In the genomic region with DNA sequence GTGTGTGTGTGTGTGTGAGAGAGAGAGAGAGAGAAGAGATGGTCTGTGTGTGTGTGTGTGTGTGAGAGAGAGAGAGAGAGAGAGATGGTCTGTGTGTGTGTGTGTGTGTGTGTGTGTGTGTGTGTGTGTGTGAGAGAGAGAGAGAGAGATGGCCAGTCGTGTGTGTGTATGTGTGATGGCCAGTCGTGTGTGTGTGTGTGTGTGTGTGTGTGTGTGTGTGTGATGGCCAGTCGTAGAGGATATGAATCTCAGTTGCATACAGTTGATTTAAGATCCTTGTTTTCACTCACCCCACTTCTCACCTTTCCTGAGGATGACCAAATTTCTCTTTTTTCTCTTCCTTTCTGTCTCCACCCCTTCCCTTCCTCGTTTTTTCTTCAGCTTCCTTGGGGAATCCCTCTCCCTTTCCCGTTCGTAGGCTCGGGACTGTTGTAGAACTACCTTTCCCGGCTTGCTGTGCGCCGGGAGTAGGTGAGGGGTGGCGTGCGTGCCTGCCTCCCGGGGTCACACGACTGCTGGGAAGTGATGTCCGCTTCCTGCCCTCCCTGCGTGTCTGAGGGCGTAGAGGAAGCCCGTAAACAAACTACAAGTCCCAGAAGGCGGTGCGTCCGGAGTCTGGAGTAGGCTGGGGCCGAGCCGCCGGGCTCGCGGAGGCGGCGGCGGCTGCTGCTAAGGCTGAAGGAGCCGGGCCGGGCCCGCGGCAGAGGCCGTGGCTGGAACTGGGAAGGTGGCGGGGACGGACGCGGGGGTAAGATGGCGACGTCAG, we compare ENCODE assay signal across 8 mouse cellular contexts. TPM values are rescaled to one million over a fixed set of nuclear protein-coding genes. Genes with fewer than 3 reads are reported as not detected.
A peak's percentile ranks its signal among the peaks of the same experiment; 100 is the strongest.
DNase-seq lines count a peak whose midpoint lies in the region; ATAC-seq and TF ChIP-seq lines count a peak whose summit lies in the region.

A gene (plus strand): TSS at position 511 of the 766 bp plus-strand sequence.

- TF ChIP-seq POLR2A in testis, adult 2 months (IDR thresholded peaks at IDR 0.05; ENCODE audit: control insufficient read depth, low read depth, low read length): peak; percentile 75

- peak within 1 kb of the TSS; percentile 98 for H3K4me3 ChIP-seq in E14TG2a.4 (replicated peaks; ENCODE audit: low read length)
- H3K4me3 ChIP-seq in forebrain, embryonic 12.5 days (replicated peaks): peak within 1 kb of the TSS; percentile 87
- peak within 1 kb of the TSS; percentile 82 for H3K4me3 ChIP-seq in heart, postnatal 0 days (ENCODE audit: low read depth, low read length)
- H3K4me3 ChIP-seq in liver, embryonic 16.5 days (ENCODE audit: low read depth, low read length): peak within 1 kb of the TSS; percentile 83
- H3K4me3 ChIP-seq in neural tube, embryonic 13.5 days: peak within 1 kb of the TSS; percentile 91
- H3K4me3 ChIP-seq in testis, adult 2 months (ENCODE audit: control insufficient read depth, low read depth, low read length): peak within 1 kb of the TSS; percentile 100

- peak; percentile 40; the same call in 1 of the 2 replicates for TF ChIP-seq EP300 in heart, postnatal 0 days (IDR thresholded peaks at IDR 0.05; ENCODE audit: low read depth)

- WGBS in forebrain, embryonic 12.5 days: 2% methylated on average over 38 of the region's 40 CpGs
- 1% methylated on average over 38 of the region's 40 CpGs for WGBS in heart, postnatal 0 days
- 2% methylated on average over 40 of the region's 40 CpGs for WGBS in liver, embryonic 16.5 days (ENCODE audit: insufficient replicate concordance)
- 1% methylated on average over 40 of the region's 40 CpGs for WGBS in neural tube, embryonic 13.5 days

- peaks cover 37% of the 10 kb centered on the region for H3K4me1 ChIP-seq in E14TG2a.4 (replicated peaks; ENCODE audit: low read depth, low read length)
- H3K4me1 ChIP-seq in forebrain, embryonic 12.5 days: peaks cover 24% of the 10 kb centered on the region
- H3K4me1 ChIP-seq in heart, postnatal 0 days (ENCODE audit: control insufficient read depth, insufficient read depth): peaks cover 9% of the 10 kb centered on the region
- peaks cover 12% of the 10 kb centered on the region for H3K4me1 ChIP-seq in liver, embryonic 16.5 days (ENCODE audit: control insufficient read depth, low read depth, low read length)
- peaks cover 36% of the 10 kb centered on the region for H3K4me1 ChIP-seq in neural tube, embryonic 13.5 days (replicated peaks)
- peaks cover 8% of the 10 kb centered on the region for H3K4me1 ChIP-seq in testis, adult 2 months (ENCODE audit: control insufficient read depth, insufficient read depth, low read length)

- no peaks in the 10 kb centered on the region for H3K27me3 ChIP-seq in E14TG2a.4 (ENCODE audit: insufficient read depth, low read length)
- no peaks in the 10 kb centered on the region for H3K27me3 ChIP-seq in forebrain, embryonic 12.5 days
- H3K27me3 ChIP-seq in heart, postnatal 0 days (ENCODE audit: control insufficient read depth, insufficient read depth, low read length): no peaks in the 10 kb centered on the region
- H3K27me3 ChIP-seq in liver, embryonic 16.5 days (ENCODE audit: control insufficient read depth, insufficient read depth, low read depth, low read length): no peaks in the 10 kb centered on the region
- no peaks in the 10 kb centered on the region for H3K27me3 ChIP-seq in neural tube, embryonic 13.5 days
- no peaks in the 10 kb centered on the region for H3K27me3 ChIP-seq in testis, adult 2 months (ENCODE audit: control insufficient read depth, insufficient read depth, low read length)

- no peaks in the 10 kb centered on the region for H3K9me3 ChIP-seq in E14TG2a.4 (ENCODE audit: low read length)
- no peaks in the 10 kb centered on the region for H3K9me3 ChIP-seq in forebrain, embryonic 12.5 days
- no peaks in the 10 kb centered on the region for H3K9me3 ChIP-seq in heart, postnatal 0 days (replicated peaks; ENCODE audit: control insufficient read depth, low read length)
- no peaks in the 10 kb centered on the region for H3K9me3 ChIP-seq in liver, embryonic 16.5 days (replicated peaks; ENCODE audit: control insufficient read depth, low read length)
- no peaks in the 10 kb centered on the region for H3K9me3 ChIP-seq in neural tube, embryonic 13.5 days

- H3K36me3 ChIP-seq in E14TG2a.4 (ENCODE audit: insufficient read depth, low read length): peaks cover 64% of the 10 kb centered on the region
- H3K36me3 ChIP-seq in forebrain, embryonic 12.5 days (replicated peaks): peaks cover 44% of the 10 kb centered on the region
- peaks cover 39% of the 10 kb centered on the region for H3K36me3 ChIP-seq in heart, postnatal 0 days (replicated peaks; ENCODE audit: control insufficient read depth, insufficient read depth, low read length)
- no peaks in the 10 kb centered on the region; the same call in 1 of the 2 replicates for H3K36me3 ChIP-seq in liver, embryonic 16.5 days (ENCODE audit: control insufficient read depth, insufficient read depth)
- peaks cover 32% of the 10 kb centered on the region for H3K36me3 ChIP-seq in neural tube, embryonic 13.5 days
- H3K36me3 ChIP-seq in testis, adult 2 months (ENCODE audit: control insufficient read depth, insufficient read depth, low read length): peaks cover 2% of the 10 kb centered on the region

- peak within 1 kb of the TSS; percentile 87 for H3K27ac ChIP-seq in forebrain, embryonic 12.5 days
- peak within 1 kb of the TSS; percentile 88 for H3K27ac ChIP-seq in heart, postnatal 0 days (ENCODE audit: low read depth)
- peak within 1 kb of the TSS; percentile 85 for H3K27ac ChIP-seq in liver, embryonic 16.5 days (ENCODE audit: low read length)
- H3K27ac ChIP-seq in neural tube, embryonic 13.5 days (replicated peaks): peak within 1 kb of the TSS; percentile 88
- peak within 1 kb of the TSS; percentile 96 for H3K27ac ChIP-seq in testis, adult 2 months (ENCODE audit: control insufficient read depth, insufficient read depth, low read depth, low read length)

- H3K9ac ChIP-seq in forebrain, embryonic 12.5 days: peak within 1 kb of the TSS; percentile 95
- H3K9ac ChIP-seq in heart, postnatal 0 days (replicated peaks; ENCODE audit: low read depth, low read length): peak within 1 kb of the TSS; percentile 79
- H3K9ac ChIP-seq in liver, embryonic 16.5 days (ENCODE audit: low read depth, low read length): peak within 1 kb of the TSS; percentile 85
- peak within 1 kb of the TSS; percentile 94 for H3K9ac ChIP-seq in neural tube, embryonic 13.5 days

- DNase-seq in c-Kit-positive CD71-positive TER-119-positive erythroid progenitor cells, embryonic 14.5 days (ENCODE audit: low spot score): peak; percentile 89
- DNase-seq in heart, postnatal 0 days (ENCODE audit: low spot score): peak; percentile 99
- peak; percentile 94 to 97 for DNase-seq in kidney, postnatal 4 days

- peak within 1 kb of the TSS; percentile 86 for H3K4me2 ChIP-seq in forebrain, embryonic 12.5 days
- peak within 1 kb of the TSS; percentile 77 for H3K4me2 ChIP-seq in heart, postnatal 0 days (ENCODE audit: low read depth, low read length)
- H3K4me2 ChIP-seq in liver, embryonic 16.5 days (ENCODE audit: low read depth, low read length): peak within 1 kb of the TSS; percentile 85
- H3K4me2 ChIP-seq in neural tube, embryonic 13.5 days: peak within 1 kb of the TSS; percentile 91

- no peak for TF ChIP-seq CTCF in E14TG2a.4 (conservative IDR thresholded peaks at IDR 0.05; ENCODE audit: low read length)
- TF ChIP-seq CTCF in heart, postnatal 0 days (IDR thresholded peaks at IDR 0.05; ENCODE audit: low read depth): no peak
- TF ChIP-seq CTCF in testis, adult 2 months (IDR thresholded peaks at IDR 0.05; ENCODE audit: control insufficient read depth, insufficient read depth, insufficient replicate concordance, low read depth, low read length): no peak

- ATAC-seq in forebrain, embryonic 12.5 days (ENCODE audit: low FRiP score): peak; percentile 98
- peak; percentile 97 for ATAC-seq in heart, postnatal 0 days (ENCODE audit: insufficient read depth, low read depth)
- ATAC-seq in liver, embryonic 16.5 days (ENCODE audit: low read depth): peak; percentile 99
- ATAC-seq in neural tube, embryonic 13.5 days (ENCODE audit: low read depth): peak; percentile 97

RNA-seq across cellular contexts. Expression of the gene that starts here (rescaled TPM):
- 19.9 and 20.7 TPM in 2 replicates for polyA plus RNA-seq in forebrain, embryonic 12.5 days (2016; fragmentation: Nextera tagmentation; extraction: Ambion mirVana)
- 11.6 and 17.8 TPM in 2 replicates for total RNA-seq in heart, postnatal 0 days (2014; rRNA removed; ENCODE audit: low replicate concordance)
- 6.3 and 7.2 TPM in 2 replicates for polyA plus RNA-seq in heart, postnatal 0 days (2015; fragmentation: Nextera tagmentation; extraction: Ambion mirVana)
- polyA plus RNA-seq in liver, embryonic 16.5 days (2015; fragmentation: Nextera tagmentation; extraction: Ambion mirVana): 5.2 and 6.9 TPM in 2 replicates
- polyA plus RNA-seq in neural tube, embryonic 13.5 days (2015; fragmentation: Nextera tagmentation; extraction: Ambion mirVana): 23.7 and 27.0 TPM in 2 replicates
- polyA plus RNA-seq in testis, adult 2 months (2012; rRNA removed): 25.1 and 33.7 TPM in 2 replicates

Comparison
In these comparisons a context has a peak if more than half of its experiments do, and no peak if none do; other contexts are left out.
1. Peak in every context shown above with its lines: DNase-seq, ATAC-seq, H3K4me3 ChIP-seq and H3K27ac ChIP-seq.